Mouse (Mus musculus) R1 (cell line): ENCODE data around the gene Oas1c.

Experiments
- DNase-seq: peaks from one replicate; pipeline ENCODE4 v3.0.0-alpha.2; 2018; ENCODE audit warnings: low read depth, low spot score

Oas1c gene

DNA sequence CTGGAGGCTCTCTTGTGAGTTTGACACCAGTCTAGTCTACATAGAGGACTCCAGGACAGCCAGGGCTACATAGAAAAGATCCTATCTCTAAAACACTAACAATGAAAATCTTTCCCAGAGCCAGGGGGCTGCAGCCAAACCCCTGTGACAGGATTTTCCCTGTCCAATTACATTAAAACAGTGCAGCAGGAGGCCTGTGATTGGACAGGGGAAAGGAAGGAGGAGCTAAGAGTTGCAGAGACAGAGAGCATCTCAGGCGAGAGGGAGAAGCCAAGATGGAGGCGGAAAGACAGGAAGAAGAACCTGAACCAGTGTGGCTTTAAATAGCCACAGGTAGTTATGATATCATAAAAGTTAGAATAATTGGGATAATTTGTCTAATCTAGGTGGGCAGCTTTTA lies 29.9 kb downstream of the Oas1c start:
- peak; percentile 91 for DNase-seq

DNA sequence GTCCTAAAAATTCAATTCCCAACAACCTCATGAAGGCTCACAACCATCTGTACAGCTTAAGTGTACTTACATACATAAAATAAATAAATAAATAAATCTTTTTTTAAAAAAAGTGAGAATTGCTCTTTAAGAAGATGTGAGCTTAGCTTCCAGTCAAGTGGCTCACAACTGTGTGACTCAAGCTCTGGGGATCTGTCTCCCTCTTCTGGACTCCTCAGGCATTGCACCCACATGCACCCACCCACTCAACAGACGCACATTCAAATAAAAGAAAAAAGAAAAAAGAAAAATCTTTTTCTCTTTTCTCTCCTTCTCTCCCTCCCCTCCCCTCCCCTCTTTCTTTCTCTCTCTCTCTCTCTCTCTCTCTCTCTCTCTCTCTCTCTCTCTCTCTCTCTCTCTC lies 30.7 kb downstream of the Oas1c start:
- peak; percentile 77 for DNase-seq

DNA sequence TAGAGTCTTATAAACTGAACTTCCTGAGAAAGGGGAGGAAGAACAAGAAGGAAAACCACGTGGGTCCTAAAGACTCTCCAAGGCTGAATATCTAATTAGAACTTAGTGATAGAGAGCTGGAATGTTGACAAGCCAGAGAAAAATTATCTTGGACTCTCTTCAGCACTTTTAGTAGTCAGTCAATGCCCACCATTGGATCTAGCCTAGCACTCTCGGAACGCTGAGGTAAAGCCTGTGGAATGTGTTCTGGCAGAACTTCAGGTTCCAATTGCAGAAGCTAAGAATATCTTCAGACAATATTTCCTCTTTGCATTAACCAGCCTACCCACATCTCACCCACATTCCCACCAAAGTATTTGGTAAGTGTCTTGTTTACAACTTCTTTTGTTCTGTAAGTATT lies 32.4 kb downstream of the Oas1c start:
- no peak for DNase-seq

DNA sequence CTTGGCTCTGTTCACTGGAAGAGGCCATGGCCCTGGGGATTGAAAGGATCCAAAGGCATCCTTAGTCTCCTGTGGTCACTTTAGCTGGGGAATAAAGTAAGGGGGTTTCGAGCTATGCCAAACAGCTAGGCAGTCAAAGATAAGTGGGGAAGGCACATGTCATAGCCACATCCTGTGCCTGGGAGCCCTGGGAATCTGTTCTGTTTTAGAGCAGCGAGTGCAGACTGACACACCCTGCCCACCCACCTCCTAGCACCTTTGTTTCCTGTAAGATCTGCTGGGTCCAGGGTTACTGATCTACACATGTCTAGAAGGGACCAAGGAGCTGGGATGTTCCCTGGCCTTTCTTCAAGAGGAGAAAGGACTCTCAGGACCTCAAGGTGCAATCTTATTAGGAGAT lies 33.4 kb downstream of the Oas1c start:
- DNase-seq, result no peak

DNA sequence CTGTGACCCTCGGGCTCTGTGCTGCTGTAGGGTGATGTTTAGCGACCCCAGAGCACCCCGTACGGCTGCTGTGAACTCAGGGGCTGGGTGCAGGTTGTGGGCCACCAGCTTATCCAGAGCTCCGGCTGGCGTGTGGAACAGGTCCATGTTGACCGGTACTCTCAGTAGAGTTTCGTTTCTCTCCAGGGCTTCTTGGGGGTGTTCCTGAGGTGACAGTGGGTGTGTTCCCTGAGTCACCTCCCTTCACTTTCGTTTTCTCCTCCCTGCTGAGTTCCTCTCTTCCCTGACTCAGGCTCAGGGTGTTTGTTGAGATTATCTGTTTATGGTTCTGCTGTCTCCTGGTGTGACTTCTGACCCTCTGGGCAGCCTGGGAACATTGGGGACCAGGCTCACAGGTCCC lies 34.8 kb downstream of the Oas1c start, which contains the start of gene Oas3:
TSS of gene Oas3 (minus strand) at position 184 of the 400 bp plus-strand sequence.
- DNase-seq, result no peak

DNA sequence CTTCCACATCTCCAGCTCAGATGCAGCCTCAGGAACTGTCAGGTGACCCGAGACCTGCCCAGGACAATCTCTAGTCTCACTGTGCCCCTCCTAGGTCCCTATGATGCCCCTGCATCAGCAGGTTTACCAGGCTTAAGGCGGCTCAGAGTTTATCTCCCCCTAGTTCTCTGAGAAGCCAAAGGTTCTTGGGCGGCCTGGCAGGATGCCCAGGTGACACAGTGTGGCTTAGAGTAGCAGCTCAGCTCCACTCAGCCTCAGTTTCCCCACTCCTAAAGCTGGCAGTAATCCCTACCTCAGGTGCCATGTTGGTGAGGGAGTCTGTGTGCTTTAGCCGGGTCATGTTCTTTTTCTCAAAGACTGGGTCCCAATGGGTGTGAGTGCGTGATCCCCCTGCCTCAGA lies 35.5 kb downstream of the Oas1c start:
- no peak for DNase-seq

DNA sequence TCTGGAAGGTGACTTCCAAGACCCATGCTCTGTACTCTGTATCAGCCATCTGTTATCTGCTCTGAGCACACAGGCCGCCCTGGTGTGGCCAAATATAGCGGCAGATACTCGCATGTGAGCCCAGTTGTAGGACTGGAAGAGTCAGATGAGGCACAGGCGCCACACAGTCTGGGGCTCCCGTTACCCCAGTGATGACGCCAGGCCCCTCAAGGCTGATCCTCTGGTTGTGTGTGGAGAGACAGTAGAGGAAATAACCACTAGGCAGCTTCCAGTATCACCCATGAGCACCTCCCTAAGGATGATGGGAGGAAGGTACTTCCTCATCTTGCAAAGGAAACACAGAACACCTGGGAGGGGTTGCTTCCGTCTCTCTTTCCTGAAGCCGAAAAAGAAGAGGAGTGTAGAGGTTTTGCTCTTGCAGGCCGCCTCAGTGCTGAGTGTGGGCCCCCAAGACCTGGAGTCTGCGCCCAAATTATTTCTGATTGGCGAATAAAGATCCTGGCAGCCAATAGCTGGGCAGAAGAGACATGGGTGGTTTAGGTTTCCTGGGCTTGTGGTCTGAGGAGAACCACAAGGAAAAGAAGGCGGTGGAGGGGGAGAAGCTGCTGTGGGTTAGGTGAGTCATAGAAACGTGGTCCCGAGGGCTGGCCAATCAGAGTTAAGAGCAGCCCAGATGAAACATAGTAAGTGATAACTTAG lies 36.9 kb downstream of the Oas1c start:
- DNase-seq, result peak; percentile 37

DNA sequence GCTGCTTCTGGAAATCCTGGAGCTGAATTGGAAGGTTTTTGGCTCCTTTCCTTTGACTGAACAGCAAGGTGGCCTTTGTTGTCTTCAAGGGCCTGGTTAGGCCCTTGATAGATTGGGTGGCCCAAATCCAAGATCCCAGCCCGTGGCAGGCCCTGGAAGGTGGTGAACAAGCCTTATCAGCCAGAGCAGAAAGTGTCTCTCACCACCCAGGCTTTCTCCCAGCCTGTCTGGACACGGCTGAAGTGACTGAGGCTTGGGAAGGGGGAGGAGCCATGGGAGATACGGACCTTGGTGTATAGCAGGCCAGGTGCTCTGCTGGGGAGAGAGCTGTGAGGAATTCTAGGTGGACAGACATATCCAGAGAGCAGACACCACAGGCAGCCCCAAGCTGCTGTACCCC lies 42.9 kb downstream of the Oas1c start:
- DNase-seq, result no peak

DNA sequence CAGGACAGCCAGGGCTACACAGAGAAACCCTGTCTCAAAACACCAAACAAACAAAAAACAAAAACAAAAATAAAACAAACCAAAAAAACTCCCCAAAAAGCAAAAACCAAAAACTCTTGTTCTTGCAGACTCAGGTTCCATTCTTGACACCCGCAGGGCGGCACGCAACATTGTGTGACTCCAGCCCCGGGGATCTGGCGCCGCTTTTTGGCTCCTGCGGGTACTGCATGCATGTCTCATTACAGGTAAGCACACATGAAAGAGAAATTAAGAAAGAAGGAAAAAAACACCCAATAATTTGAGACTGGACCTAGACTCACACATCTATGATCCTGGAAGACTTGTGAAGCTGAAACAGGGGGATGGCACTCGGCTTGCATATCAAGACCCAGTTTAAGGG lies 47.3 kb downstream of the Oas1c start:
- DNase-seq, result peak; percentile 73

DNA sequence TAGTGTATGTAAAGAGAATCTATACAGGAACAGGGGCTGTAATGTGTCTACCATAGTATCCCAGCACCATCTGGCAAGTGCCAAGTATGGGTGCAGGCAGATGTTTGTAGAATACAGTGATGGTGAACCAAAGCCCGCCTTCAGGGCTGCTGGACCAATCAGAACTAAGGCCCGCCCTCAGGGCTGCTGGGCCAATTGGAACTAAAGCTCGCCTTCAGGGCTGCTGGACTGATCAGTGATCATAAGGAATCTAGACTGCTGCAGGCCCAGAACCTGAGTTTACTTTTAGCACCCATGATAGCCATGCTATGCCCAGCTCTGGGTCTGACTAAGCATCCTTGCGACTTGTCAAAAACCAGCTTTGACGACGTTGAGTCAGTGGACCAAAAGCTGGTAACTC lies 50.4 kb downstream of the Oas1c start:
- DNase-seq, result peak; percentile 88

DNA sequence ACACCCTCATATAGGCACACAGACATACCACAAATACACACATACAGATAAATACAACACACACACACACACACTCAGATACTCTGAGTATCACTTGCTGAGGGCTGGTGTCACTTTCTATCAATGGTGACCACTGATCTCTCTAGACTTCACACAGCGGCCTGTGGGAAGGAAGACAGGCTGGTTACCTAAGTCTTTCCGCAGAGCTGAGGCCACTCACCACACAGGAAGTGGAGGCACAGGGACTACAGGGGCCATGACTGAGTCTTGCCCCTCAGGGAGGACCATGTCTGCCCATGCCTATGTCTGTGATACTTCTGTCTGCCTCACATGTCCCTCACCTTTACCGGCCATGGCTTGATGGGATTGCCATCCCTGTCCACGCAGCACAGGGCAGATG lies 58.1 kb downstream of the Oas1c start:
- DNase-seq, result no peak

DNA sequence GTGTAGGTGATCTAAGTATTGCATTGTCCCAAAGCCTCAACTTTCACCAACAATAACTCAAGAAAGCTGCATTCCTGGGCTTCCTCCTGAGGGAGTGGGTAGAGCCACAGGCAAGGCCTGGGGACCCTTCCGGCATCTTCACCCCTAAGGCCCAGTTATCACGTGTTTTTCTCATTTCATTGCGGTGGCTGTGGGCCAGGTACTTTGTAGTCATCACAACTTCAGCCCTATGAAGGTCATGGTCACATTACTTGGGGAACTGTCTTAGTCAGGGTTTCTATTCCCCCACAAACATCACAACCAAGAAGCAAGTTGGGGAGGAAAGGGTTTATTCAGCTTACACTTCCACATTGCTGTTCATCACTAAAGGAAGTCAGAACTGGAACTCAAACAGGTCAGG lies 59.5 kb downstream of the Oas1c start:
- no peak for DNase-seq

DNA sequence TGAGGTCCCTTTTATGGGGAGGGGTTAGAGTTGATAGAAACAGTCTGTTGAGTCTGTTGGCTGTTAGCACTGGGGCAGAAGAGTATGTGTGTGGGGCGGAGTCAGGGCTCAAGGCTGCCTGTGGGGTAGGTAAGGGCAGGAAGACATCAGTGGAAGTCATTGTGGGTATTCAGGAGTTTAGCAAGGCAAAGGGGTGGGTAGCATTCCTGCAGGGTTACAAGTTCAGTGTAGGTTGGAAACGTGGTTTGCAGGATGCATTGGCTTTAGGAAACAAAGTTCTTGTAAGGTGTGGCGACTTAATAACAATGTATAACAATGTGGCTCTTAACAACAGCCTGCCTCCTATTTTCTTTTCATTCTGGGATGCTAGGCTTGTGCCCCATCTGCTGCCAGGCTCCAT lies 61.1 kb downstream of the Oas1c start:
- DNase-seq, result peak; percentile 88
